Mouse (Mus musculus) myocyte (in vitro differentiated cells): ENCODE results near the gene Fam13a.

ENCODE experiments used
- CEBPB ChIP-seq: IDR thresholded peaks from 2 replicates; pipeline ENCODE4 v1.6.1; 2011; ENCODE audit warnings: mild to moderate bottlenecking, moderate library complexity; ENCODE audit not compliant: poor library complexity, insufficient read depth, severe bottlenecking
- E2F4 ChIP-seq: IDR thresholded peaks from one replicate; pipeline ENCODE4 v1.6.1; 2011; ENCODE audit warnings: mild to moderate bottlenecking, control low read depth, moderate library complexity; ENCODE audit not compliant: insufficient read depth
- MAX ChIP-seq: IDR thresholded peaks from one replicate; pipeline ENCODE4 v1.6.1; 2011; ENCODE audit warnings: low read depth, mild to moderate bottlenecking, control low read depth
- MYOD1 ChIP-seq, 3 experiments: IDR thresholded peaks; one replicate each; pipeline ENCODE4 v1.6.1; 2011; ENCODE audit warnings: control low read depth in 2 of 3, low read depth in 2 of 3, mild to moderate bottlenecking in 2 of 3, moderate library complexity in 1 of 3; ENCODE audit not compliant: insufficient read length in 2 of 3, control insufficient read depth in 1 of 3
- MYOG ChIP-seq, 3 experiments: IDR thresholded peaks; one replicate each; pipeline ENCODE4 v1.6.1; 2011; ENCODE audit warnings: control low read depth in 2 of 3, low read depth in 2 of 3, mild to moderate bottlenecking in 2 of 3; ENCODE audit not compliant: insufficient read length in 2 of 3, control insufficient read depth in 1 of 3, insufficient read depth in 1 of 3
- POLR2A ChIP-seq: IDR thresholded peaks from one replicate; pipeline ENCODE4 v1.6.1; 2011; ENCODE audit warnings: low read depth, mild to moderate bottlenecking, control low read depth, moderate library complexity; ENCODE audit not compliant: insufficient read length
- POLR2AphosphoS2 ChIP-seq: IDR thresholded peaks from one replicate; pipeline ENCODE4 v1.6.1; 2011; ENCODE audit warnings: low read depth, control low read depth; ENCODE audit not compliant: insufficient read length
- REST ChIP-seq: IDR thresholded peaks from one replicate; pipeline ENCODE4 v1.6.1; 2011; ENCODE audit warnings: mild to moderate bottlenecking, control low read depth, moderate library complexity; ENCODE audit not compliant: insufficient read depth, insufficient read length
- SRF ChIP-seq: IDR thresholded peaks from one replicate; pipeline ENCODE4 v1.6.1; 2011; ENCODE audit warnings: low read depth; ENCODE audit not compliant: control insufficient read depth, insufficient read length
- TCF12 ChIP-seq: IDR thresholded peaks from one replicate; pipeline ENCODE4 v1.6.1; 2011; ENCODE audit warnings: mild to moderate bottlenecking, control low read depth; ENCODE audit not compliant: poor library complexity, insufficient read depth, severe bottlenecking
- TCF3 ChIP-seq: IDR thresholded peaks from one replicate; pipeline ENCODE4 v1.6.1; 2011; ENCODE audit warnings: low read depth, control low read depth; ENCODE audit not compliant: insufficient read length
- USF1 ChIP-seq: IDR thresholded peaks from one replicate; pipeline ENCODE4 v1.6.1; 2011; ENCODE audit warnings: low read depth, mild to moderate bottlenecking, control low read depth, moderate library complexity

GRCm38 (mm10) chr6:58913971-58914370 lies 110.4 kb downstream of the Fam13a start:
- TF ChIP-seq POLR2A (no peak), MAX (no peak), E2F4 (no peak), USF1 (no peak), REST (no peak), MYOG (IDR thresholded peaks at IDR 0.05; ENCODE audit: control insufficient read depth in 1 of 3, insufficient read depth in 1 of 3, insufficient read length in 2 of 3, low read depth in 2 of 3) (no peak), SRF (no peak), MYOD1 (IDR thresholded peaks at IDR 0.05; ENCODE audit: control insufficient read depth in 1 of 3, insufficient read length in 2 of 3, low read depth in 2 of 3) (no peak), TCF12 (no peak), TCF3 (no peak), POLR2AphosphoS2 (no peak), CEBPB (no peak)
